Mouse (Mus musculus): ENCODE measurements around the gene Atp6v1c2. TPM values are rescaled to one million over a fixed set of nuclear protein-coding genes. Genes with fewer than 3 reads are reported as not detected.

Atp6v1c2 gene
- polyA plus RNA-seq, 1 experiment: not detected

DNA sequence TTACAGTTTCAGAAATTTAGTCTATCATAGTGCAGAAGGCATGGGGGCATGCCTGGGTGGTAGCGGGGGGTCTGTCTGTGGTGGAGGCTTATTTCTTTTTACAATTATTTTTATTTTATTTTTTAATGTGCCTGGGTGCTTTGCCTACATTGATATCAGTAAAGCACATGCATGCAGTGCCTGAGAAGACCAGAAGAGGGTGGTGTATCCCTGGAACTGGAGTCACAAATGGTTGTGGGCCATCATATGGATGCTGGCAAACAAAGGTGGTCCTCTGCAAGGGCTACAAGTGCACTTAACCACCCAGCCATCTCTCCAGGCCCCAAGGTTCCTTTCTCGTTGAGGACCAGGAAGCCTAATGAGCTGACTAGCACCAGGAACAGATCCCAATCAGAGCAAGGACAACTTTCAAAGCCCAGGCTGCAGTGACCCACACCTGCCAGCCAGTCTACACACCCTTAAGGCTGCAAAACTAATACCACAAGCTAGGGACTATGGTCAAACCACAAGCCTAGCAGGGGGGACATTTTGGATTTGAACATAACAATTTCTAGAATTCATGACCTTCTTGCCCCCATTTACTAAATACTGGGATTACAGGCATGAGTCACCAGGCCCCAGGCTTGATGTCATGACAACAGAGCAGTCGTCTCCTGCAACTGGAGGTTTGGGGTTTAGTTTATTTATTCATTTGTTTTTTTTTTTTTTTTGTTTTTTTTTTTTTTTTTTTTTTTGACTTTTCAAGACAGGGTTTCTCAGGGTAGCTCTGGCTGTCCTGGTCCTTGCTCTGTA, 10.2 kb upstream of the Atp6v1c2 start:
- no peak overlapping the region for H3K4me3 ChIP-seq (replicated peaks)

DNA sequence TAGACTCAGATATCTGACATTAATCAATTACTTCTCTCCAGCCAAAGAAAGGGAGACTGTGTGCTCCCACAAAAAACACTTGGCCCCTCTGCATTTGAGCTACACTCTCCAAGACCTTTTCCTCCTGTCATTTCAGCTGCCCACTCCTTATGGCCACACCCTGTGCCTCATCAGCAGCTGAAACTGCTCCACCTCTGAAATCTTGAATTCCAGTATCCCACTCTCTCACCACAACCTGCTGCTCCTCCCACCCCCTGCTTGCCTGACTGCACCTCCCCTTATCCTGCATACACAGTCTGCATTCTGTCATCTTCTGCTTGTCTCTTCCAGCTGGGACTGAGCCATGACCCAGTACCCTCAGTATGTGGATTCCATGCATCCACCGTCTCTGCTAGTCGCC, 9.2 kb upstream of the Atp6v1c2 start:
- Histone ChIP-seq H3K9me3 (ENCODE audit: control insufficient read depth, low read length) (no peaks in the 10 kb centered on the region), H3K27me3 (ENCODE audit: control insufficient read depth) (no peaks in the 10 kb centered on the region), H3K4me1 (ENCODE audit: control insufficient read depth) (no peaks in the 10 kb centered on the region), H3K4me3 (replicated peaks) (no peak overlapping the region), H3K36me3 (ENCODE audit: control insufficient read depth) (no peaks in the 10 kb centered on the region)
- TF ChIP-seq TAL1 (IDR thresholded peaks at IDR 0.05; ENCODE audit: low read length): no peak
- TF ChIP-seq GATA1 (IDR thresholded peaks at IDR 0.05; ENCODE audit: low read length): no peak

More for the DNA sequence above, 10.2 kb upstream of the Atp6v1c2 start:
- Histone ChIP-seq H3K4me1 (ENCODE audit: control insufficient read depth) (no peaks in the 10 kb centered on the region), H3K27me3 (ENCODE audit: control insufficient read depth) (no peaks in the 10 kb centered on the region), H3K36me3 (ENCODE audit: control insufficient read depth) (no peaks in the 10 kb centered on the region), H3K9me3 (ENCODE audit: control insufficient read depth, low read length) (no peaks in the 10 kb centered on the region)
- no peak for TF ChIP-seq GATA1 (IDR thresholded peaks at IDR 0.05; ENCODE audit: low read length)
- TF ChIP-seq TAL1 (IDR thresholded peaks at IDR 0.05; ENCODE audit: low read length): no peak

DNA sequence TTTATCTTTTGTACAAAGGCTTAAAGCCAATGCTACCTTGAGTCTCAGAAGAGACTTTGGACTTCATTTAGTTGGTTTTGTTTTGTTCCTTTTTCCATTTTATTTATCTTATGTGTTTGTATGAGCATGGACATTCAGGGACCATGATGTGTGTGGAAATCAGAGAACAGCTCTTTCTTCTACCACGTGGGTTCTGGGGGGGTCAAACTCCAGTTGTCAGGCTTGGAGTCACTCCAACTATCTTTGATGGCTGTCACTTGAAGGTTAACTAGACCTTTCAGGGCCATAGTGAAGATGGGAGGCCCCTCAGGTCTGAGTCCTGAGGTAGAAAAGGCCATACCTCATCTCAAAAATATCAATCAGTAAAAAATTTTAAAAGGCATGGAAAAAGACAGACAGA, 4.3 kb upstream of the Atp6v1c2 start:
- no peak overlapping the region for H3K4me3 ChIP-seq (replicated peaks)
- H3K27me3 ChIP-seq (ENCODE audit: control insufficient read depth): 0 out of 2 replicates have a peak, but pooled peaks cover 2% of the 10 kb centered on the region
- no peaks in the 10 kb centered on the region for H3K4me1 ChIP-seq (ENCODE audit: control insufficient read depth)
- H3K36me3 ChIP-seq (ENCODE audit: control insufficient read depth): no peaks in the 10 kb centered on the region
- no peaks in the 10 kb centered on the region for H3K9me3 ChIP-seq (ENCODE audit: control insufficient read depth, low read length)
- no peak for TF ChIP-seq GATA1 (IDR thresholded peaks at IDR 0.05; ENCODE audit: low read length)
- no peak for TF ChIP-seq TAL1 (IDR thresholded peaks at IDR 0.05; ENCODE audit: low read length)

DNA sequence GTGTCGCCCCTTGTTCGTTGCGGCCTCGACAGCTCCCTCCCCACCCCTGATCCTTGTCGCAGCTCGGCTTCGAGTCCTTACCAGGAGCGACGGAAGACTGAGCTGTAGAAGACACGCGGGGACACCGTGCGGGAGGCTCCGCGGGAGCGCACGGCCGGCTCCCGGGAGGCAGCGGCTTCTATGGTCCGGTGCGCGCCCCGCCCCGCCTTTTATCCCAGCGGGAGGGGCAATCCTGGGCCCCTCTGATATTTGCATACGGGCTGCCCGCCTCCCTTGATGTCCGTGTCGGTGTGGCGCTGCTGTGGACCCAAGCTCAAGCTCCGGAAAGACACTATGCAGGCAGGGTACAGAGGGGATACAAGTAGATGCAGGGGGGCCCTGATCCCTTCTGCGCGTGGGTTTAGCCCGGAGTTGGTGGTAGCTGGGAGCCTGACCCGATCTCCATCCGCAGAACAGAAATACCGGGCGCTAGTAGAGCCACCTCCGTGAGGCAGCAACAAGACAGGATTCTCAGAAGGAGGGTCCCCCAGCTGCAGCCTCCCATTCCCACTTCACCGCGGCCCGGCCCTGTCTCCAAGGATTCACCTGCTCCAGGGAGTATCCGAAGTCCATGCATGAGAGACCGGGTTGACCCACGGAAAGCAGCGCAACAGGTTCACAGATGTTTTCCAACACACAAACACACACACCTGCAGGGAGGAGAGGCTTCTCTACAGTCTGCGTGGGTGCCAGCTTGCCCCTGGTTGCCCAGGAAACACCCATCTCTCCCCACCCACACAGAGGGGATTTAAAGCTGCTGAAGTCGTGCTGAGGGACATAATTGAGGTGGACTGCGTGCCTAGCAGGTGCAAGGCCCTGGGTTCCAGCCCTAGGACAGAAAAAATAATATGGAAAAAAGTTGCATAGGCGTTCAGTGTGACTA, 4.3 kb downstream of the Atp6v1c2 start:
- TF ChIP-seq GATA1 (IDR thresholded peaks at IDR 0.05; ENCODE audit: low read length) (no peak), TAL1 (IDR thresholded peaks at IDR 0.05; ENCODE audit: low read length) (no peak)
- H3K27me3 ChIP-seq (ENCODE audit: control insufficient read depth): peaks cover 43% of the 10 kb centered on the region
- H3K4me1 ChIP-seq (ENCODE audit: control insufficient read depth): no peaks in the 10 kb centered on the region
- H3K9me3 ChIP-seq (ENCODE audit: control insufficient read depth, low read length): no peaks in the 10 kb centered on the region
- H3K36me3 ChIP-seq (ENCODE audit: control insufficient read depth): no peaks in the 10 kb centered on the region
- peak overlapping the region; percentile 2 for H3K4me3 ChIP-seq (replicated peaks)

DNA sequence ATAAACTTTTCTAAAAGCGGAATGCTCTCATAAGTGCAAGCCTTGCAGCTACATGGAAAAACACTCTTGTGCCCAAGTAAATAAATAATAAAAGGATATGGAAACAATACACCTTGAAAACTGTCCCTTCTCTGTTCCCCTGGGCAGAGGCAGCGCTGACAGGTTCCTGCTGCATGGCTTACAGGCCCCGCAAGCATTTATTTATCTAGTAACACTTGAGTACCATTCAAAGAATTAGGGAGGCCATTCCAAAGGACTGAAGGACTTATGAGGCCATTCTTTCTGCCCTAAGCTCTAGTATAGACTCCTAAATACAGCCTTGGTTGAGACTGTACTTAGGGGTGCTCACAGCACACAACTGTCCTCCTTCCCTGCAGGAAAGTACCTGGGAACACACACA, 10.7 kb downstream of the Atp6v1c2 start:
- no peaks in the 10 kb centered on the region for H3K4me1 ChIP-seq (ENCODE audit: control insufficient read depth)
- peaks cover 10% of the 10 kb centered on the region for H3K27me3 ChIP-seq (ENCODE audit: control insufficient read depth)
- no peak overlapping the region for H3K4me3 ChIP-seq (replicated peaks)
- TF ChIP-seq GATA1 (IDR thresholded peaks at IDR 0.05; ENCODE audit: low read length): no peak
- TF ChIP-seq TAL1 (IDR thresholded peaks at IDR 0.05; ENCODE audit: low read length): no peak
- no peaks in the 10 kb centered on the region for H3K9me3 ChIP-seq (ENCODE audit: control insufficient read depth, low read length)
- H3K36me3 ChIP-seq (ENCODE audit: control insufficient read depth): no peaks in the 10 kb centered on the region

DNA sequence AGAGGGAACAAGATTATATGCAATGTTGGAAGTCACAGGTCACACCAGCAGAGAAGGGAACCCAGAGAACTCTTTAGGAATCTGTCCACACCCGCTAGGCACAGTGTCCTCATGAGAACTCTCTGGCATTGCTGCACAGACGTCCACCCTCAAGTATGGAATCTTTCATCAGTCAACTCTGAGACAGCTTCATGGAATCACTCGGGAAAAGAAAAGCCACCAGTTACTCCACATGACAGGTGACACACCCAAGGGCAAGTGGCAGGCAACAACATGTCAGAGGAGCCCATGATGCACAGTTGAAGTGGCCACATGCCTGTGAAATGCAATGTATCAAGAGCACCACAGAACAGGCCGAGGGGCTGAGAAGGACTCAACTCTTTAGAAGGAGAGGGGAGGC, 11.2 kb downstream of the Atp6v1c2 start:
- Histone ChIP-seq H3K36me3 (ENCODE audit: control insufficient read depth) (no peaks in the 10 kb centered on the region), H3K4me1 (ENCODE audit: control insufficient read depth) (no peaks in the 10 kb centered on the region), H3K9me3 (ENCODE audit: control insufficient read depth, low read length) (no peaks in the 10 kb centered on the region)

DNA sequence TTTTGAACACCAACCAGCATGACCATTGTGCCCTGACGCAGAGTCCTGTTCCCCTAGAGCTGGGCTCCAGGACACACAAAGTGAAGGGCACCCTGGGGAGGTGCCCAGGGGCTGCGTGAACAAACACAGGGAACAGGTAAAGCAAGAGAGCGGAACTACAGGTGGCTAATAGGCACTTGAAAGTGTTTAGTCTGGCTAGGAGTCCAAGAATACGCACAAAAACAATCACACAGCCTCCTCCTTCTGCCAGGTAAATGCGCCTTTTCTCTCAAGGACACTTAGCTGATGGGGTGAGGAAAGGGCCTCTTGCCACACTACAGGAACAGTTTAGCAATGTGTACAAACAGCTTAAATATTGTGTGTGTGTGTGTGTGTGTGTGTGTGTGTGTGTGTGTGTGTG, 13.1 kb downstream of the Atp6v1c2 start:
- Histone ChIP-seq H3K4me1 (ENCODE audit: control insufficient read depth) (no peaks in the 10 kb centered on the region), H3K4me3 (replicated peaks) (no peak overlapping the region), H3K27me3 (ENCODE audit: control insufficient read depth) (no peaks in the 10 kb centered on the region), H3K9me3 (ENCODE audit: control insufficient read depth, low read length) (no peaks in the 10 kb centered on the region), H3K36me3 (ENCODE audit: control insufficient read depth) (no peaks in the 10 kb centered on the region)
- TF ChIP-seq GATA1 (IDR thresholded peaks at IDR 0.05; ENCODE audit: low read length) (no peak), TAL1 (IDR thresholded peaks at IDR 0.05; ENCODE audit: low read length) (no peak)

More for the DNA sequence above, 11.2 kb downstream of the Atp6v1c2 start:
- TF ChIP-seq TAL1 (IDR thresholded peaks at IDR 0.05; ENCODE audit: low read length) (no peak), GATA1 (IDR thresholded peaks at IDR 0.05; ENCODE audit: low read length) (no peak)
- no peak overlapping the region for H3K4me3 ChIP-seq (replicated peaks)
- peaks cover 5% of the 10 kb centered on the region for H3K27me3 ChIP-seq (ENCODE audit: control insufficient read depth)

DNA sequence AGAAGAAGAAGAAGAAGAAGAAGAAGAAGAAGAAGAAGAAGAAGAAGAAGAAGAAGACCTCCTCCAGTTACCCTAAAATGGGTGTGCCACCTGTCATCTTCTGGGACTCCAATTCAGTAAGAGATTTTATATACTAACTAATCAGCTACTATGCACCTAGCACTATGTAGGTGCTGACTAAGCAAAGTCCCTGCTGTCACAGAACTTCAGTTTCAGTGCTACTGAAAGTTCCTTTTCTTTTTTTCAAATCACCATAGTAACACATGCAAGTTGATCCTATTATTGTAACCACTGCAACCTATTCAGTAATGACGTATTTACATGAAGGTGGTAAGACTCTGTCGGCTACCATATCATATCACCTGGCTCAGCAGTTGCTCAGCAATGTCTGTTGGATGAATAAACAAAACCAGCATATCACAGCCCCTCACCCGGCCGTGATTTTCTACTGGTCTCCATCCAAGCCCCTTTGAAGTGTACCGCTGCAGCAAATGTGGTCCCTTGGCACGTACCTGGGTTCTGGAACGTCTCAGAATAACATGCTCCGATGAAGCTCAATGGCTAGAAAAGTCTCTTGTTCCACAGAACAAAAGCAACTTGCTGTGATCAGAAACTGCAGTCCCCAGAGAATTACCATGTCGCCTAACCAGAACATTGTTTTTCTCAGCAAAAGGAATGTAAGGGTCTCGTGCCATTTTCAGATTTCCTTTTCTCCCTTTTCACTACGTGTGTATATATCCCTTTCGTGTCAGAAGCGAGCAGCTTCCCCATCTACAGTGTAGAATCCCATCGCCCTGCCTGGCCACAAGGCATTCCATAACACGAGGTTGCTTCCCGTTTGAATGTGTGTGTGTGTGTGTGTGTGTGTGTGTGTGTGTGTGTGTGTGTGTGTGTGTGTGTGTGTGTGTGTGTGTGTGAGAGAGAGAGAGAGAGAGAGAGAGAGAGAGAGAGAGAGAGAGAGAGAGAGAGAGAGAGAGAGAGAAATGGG, 18.0 kb downstream of the Atp6v1c2 start:
- H3K4me1 ChIP-seq (ENCODE audit: control insufficient read depth): no peaks in the 10 kb centered on the region
- TF ChIP-seq TAL1 (IDR thresholded peaks at IDR 0.05; ENCODE audit: low read length) (no peak), GATA1 (IDR thresholded peaks at IDR 0.05; ENCODE audit: low read length) (no peak)
- no peak overlapping the region for H3K4me3 ChIP-seq (replicated peaks)
- H3K9me3 ChIP-seq (ENCODE audit: control insufficient read depth, low read length): no peaks in the 10 kb centered on the region
- H3K27me3 ChIP-seq (ENCODE audit: control insufficient read depth): no peaks in the 10 kb centered on the region
- H3K36me3 ChIP-seq (ENCODE audit: control insufficient read depth): no peaks in the 10 kb centered on the region

Measured in erythroblast, embryonic 14.5 days (primary cell).